Mouse (Mus musculus) brain, embryonic 18.5 days (tissue): ENCODE measurements at regions not wholly inside any gene's neighbourhood (a gene's known extent, or its start where the extent isn't known, plus 50 kb on each side); places are given as distances from the start of the nearest gene placed in this dataset.

Source experiments
- DNase-seq: peaks from one replicate; pipeline ENCODE4 v3.0.0-alpha.2; 2012; ENCODE audit warnings: low read depth, low spot score

DNA sequence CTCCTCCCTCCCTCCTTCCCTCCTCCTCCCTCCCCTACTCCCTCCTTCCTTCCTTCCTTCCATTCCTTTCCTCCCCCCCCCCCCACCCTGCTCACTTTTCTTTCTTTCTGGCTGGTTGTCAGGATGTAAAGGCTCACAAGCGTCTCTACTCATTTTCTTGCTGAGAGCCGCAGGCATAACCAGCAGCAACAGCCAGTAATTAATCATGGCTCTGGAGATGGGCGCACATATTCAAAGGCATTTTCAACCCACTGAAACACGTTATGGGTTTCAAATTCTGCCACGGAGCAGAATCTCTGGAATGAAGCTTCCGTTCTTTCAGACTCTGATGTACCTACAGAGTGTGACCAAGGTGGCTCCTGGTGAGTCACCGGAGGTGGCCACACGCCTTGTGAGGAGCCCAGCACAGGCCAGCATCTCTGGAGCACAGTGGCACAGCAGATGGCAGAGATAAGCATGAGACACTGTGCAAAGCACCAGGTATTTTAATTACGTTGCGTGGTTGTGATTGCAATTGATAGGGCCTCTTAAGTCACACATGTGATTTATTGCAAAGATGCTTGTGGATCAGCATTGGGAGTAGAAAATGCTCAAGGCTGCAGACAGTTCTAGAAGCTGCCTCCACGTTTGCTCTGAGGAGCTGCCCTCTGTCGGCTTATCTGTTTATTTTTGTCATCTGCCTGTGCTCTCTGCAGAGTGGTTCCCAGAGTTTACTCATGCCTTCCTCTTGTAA lies 236.0 kb downstream of the Mtx2 start:
- no peak for DNase-seq

DNA sequence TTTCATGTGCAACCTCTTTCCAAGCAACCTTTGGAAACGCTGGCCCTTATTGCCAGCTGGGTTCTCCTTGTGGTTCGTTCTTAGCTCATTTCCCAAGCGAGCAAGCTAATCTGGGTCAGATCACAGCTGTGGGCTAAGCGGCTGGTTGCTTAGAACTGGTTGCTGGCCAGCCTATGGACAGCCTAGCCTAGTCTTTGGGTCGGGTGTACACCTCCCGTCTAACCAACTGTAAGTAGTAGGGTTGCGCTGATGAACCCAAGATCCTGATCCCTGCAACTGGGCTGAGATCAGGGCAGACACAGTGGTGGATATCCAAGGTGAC lies 236.5 kb downstream of the Mtx2 start:
- DNase-seq = no peak

DNA sequence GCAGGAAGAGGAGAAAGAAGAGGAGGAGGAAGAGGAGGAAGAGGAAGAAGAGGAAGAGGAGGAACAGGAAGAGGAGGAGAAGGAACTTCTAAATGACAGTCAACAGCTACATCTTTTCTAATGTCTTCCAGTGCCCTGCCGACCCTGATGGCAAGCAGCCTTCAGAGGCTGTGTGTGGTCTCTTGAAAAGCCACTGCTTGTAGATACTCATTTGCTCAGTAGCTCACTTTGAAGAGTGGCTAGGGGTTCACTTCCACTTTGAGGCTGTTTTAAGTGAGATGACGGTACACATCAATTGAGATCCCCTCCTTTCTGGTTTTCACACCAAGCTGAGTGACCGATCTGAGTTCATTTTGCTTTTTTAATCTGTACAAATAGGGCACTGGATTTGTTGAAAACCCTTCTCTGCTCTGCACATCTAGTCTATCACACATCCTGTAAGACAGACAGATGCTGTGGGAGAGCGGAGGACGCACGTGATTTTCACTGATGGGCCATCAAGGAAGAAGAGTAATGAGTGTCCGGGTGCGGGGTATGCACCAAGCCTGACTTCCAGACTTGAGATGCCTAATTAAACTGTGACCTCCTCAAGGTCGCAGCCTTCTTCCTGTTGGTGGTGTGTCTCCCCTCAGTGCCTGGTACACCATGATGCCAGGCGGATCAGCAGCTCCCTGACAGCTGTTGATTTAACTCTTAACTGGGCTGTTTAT lies 239.0 kb downstream of the Mtx2 start:
- no peak for DNase-seq

DNA sequence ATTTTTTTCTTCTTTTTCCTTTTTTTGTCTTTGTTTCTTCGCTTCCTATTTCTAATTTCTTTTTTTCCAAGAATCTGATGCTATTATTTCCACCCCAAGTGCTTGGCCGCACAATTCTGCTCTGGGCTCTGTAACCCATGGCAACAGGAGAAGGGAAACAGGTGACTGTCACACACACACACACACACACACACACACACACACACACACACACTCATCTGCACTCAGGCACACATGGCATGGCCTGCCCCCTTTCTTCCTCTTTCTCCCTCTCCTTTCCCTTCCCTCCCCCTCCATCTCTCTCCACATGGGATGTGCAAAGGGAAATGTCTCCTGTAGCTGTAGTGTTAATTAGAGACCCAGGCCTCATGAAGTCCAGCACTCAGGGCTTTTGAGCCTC lies 239.7 kb downstream of the Mtx2 start:
- no peak for DNase-seq

DNA sequence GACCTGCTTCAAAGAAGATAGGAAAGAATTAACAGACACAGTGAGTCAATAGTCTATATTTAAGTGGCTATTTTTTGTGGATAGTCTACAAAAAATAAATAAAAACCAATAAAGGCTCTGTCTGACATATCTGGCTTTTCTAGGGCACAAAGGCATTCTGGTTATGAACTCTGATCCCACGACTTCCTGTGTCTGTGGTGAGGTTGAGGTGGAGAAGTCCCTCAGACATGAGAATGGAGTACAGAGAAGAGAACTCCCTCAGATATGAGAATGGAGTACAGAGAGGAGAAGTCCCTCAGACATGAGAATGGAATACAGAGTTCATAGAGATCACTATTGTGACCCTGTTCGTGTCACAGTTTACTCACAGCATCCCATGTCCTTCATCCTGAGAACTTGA lies 243.7 kb downstream of the Mtx2 start:
- DNase-seq = no peak

DNA sequence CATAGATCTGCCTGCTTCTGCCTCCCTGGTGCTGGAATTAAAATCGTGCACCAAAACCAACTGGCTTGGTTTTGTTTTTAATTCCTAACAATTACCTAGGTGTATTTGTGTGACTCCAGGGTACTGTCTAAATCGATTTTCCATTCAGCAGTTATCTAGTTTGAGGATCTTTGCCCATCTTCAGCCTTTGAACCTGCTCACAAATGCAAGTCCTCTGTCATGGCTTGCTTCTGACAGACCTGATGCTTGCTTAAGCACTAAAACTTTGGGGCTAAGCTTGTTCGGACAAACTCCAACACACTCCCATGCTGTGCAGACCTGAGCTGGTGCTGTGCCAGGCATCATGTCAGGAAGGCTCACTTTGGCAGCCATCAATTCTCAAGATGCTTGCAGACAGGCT lies 246.4 kb downstream of the Mtx2 start:
- DNase-seq = no peak

DNA sequence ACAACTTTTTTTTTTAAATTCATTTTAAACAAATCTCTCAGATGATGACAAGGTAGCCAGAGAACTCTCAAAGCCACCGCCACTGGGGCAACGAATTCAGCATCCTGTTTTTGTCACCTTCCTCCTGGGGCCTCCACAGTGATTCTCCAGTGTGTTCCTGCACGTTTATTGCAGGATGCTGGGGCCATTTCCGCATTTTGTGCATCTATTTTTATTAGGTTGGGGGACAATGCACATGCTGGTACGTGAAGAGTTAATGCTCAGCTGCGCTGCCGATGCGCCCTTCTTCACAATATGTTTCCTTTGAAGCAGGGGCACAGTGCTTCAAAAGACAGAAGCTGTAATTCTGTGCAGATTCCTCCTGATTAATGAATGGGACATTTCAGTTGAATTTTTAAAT lies 246.9 kb downstream of the Mtx2 start:
- no peak for DNase-seq

DNA sequence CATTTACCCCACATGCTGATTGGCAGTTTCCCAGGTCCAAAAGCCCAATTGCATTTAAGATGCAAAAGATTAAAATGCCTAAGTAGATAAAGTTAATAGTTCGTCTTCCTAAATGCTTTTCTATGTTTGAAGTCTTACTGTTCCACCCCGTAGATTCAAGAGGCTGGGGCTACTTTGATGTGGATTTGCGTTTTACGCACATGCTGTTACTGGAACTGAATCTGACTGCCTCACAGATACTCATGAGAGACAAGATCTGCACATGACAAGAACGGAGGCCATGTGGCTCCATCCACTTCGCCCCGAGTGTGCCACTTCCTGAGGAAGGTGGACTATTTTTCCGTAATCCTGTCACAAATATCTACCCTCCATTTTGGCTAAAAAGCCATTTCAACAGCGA lies 247.6 kb downstream of the Mtx2 start:
- no peak for DNase-seq

DNA sequence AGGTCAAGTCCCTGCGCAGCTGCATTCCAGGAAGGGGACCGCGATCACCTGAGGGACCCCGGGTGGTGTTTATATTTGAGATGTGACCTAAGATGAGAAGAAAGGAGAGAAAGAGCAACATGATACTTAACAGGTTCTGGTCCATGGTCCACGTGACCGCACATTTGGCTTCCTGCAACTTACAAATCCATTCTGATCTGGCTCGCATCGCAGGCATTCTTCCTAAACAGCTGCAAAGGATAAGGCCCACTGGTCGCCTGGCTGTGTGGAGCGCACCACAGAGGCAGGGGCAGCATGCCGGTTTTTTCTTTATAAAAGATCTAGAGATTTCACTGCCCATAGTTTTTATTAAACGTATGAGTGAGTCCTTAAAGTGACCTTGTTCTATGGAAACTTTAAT lies 261.6 kb downstream of the Mtx2 start:
- no peak for DNase-seq

DNA sequence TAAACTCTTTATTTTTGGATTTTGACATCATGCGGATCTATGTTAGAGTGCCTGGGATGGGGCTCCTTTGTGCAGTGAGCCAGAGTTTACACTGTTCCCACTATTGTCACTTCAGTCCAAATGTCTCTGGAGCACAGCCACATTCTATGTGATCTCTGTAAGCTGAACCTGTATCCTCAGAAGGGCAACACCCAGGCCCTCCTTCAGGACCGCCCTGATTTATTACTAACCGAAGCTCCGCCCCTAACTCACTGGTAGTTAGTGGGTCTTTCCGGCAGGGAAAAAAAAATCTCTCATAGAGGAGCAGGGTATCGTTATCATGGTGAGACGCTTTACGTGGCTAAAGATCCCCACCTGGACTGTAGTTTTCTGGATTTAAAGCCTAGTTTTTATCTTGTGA lies 263.6 kb downstream of the Mtx2 start:
- DNase-seq = no peak

DNA sequence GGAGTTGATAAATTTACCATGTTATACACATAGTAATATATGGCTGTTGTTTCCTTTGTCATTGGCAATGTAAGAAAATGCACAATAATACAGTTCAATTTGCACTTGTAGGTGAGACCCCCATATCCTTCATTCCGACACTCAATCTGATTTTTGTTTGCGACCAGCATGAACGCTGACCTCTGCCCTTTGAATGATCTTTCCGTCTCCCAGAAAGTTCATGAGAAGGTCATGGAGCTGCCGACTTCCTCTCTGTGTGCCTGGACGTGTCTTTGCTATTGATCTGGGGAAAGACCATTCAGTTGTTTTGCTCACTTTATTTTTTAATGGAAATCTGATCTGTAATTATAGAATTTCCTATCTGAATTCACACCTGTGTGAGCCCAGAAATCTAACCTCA lies 264.0 kb downstream of the Mtx2 start:
- no peak for DNase-seq

DNA sequence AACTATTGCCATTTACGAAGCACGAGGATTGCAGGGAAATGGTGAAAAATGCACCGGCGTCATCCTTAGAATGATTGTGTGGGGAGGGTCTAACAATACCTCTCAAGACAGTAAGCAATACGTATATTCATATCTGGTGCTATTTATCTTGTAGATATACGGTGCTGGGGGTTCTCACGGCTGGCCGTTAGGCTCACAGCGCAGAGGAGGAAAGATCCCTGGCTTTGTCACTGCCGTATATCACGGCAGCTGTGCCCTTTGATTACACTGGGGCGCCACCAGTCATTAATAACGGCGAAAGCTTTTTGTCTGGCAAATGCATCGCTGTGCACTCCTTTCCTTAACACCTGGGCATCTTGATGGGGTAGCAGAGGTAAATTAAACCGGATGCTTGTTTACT lies 264.8 kb downstream of the Mtx2 start:
- DNase-seq = no peak

DNA sequence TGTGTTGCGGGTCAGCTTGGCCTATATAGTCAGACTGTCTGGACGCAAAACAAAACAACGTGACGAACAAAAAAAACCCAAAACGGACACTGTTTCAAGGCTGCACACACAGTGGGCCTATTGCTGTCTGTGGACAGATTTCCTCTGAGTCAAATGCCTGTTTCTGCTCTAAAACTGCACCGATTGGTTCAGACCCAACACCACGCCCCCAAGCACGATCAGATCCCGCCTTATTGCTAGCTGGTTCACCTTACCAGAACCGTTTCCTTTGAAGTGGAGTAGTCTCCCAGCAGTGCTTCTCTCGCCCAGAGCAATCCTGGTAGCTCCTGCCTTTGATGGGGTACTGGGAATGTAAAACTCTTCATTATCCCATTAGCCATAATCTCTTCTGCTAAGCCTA lies 275.9 kb downstream of the Mtx2 start:
- no peak for DNase-seq

DNA sequence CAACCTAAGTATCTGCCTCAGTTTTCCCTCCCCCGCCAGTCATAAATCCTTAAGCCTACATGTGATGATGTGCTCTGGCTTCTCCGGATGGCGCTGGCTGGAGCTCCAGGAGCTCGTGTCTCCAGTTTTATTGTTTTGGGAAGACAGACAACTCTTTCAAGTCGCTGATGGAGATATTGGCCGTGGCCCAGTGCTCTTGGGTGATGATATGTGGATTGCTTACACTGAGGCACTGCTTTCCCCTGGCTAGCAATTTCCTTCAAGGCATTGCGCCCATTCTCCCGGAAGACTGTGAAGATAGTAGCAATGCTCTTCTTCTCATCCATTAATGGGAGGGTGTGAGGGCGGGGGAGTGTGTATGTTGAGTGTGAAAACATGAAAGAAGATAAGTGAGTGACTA lies 287.1 kb downstream of the Mtx2 start:
- no peak for DNase-seq

DNA sequence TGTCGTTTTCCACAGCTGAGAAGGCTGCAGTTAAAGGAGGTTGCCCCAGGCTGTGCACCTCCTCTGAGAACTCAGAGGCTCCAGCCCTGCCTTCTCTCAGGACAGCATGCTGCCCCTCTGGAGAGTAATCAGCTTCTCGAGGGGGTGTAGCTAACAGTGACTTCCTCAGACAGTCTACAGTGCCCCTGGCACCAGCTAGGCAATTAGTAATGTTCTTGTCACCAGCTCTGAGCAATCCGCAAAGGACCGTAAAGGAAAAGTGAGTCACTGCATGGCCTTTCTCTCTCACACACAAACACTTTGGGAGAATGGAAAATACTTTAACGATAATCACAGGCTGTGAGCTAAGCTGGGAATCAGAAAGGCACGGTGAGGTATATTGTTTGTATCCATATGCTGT lies 288.8 kb downstream of the Mtx2 start:
- DNase-seq = no peak

DNA sequence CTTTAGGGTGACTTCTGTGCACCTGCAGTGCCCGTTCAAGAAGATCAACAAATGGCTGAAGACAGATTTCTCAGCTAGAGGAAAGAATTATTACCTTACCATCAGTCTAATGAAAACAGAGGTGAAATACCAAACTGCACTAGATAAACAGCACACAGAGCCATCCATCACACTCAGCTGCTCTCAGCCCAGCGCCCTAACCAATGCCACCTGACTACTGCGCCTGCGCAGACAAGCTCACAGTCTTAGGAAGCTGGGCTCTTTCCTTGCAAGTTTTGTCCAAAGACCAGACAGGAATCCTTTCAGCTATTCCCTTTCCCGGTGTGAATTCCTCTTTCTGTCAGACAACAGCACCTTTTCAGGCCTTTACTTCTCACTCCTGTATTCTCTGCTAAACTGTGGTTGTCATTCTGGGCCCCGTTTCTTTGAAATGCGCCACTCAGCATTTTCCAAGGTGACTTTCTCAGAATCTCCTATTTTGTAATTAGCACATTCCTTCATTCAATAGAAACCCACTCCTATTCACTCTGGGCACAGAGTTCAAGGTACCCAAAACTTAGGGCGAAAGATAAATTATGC lies 292.8 kb downstream of the Mtx2 start:
- no peak for DNase-seq

DNA sequence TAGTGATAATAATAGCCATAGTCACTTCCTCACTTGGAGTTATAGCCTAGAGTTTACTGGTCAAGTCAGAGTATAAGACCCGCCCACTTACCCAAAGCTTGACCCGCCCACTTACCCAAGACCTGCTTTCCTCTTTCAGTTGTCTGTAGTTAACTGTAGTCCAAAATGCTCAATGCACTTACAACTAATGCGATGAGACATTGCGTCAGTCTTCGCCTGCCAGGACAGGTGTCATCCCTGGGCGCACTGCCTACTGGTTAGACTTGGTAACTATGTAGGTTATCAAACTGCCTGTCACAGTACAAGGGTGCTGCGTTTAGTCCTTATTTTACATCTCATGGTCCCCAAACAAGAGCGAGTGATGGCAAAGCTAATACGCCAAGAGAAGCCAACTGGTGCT lies 294.0 kb downstream of the Mtx2 start:
- no peak for DNase-seq

DNA sequence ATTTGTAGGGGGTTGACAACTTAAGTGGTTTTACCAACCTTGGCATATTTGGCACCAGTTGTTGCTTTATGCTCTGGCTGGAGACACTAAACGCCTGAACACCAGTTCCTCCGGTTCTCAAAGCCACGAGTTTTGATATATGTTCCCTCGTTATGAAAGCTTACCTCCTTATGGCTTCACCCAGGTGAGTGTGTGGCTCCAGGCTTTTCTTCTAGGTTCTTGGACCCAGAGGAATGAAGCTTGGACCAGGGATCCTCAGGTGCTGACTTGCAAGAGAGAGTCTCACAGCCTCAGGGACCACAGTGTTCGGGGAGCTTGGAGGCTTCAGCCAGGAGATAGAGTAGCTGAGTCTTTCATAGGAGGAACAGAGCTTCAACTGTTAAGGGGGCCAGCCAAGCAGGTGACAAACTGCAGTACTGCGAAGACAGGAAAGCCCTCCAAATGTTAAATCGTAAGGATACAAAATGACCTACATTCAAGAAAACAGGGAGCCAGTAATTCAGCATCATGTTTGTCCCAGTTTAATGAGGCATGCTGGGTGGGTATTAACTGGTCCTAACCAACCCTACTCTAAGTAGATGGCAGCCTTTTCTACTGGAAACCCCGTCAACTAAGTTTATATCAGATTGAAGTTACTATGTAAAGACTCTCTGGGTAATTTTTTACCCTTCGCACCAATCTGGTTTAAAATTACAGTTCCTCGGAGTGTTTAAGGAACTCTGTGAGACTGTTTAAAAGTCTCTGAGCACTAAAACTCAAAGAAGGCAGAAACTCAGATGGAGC lies 307.9 kb downstream of the Mtx2 start:
- no peak for DNase-seq

DNA sequence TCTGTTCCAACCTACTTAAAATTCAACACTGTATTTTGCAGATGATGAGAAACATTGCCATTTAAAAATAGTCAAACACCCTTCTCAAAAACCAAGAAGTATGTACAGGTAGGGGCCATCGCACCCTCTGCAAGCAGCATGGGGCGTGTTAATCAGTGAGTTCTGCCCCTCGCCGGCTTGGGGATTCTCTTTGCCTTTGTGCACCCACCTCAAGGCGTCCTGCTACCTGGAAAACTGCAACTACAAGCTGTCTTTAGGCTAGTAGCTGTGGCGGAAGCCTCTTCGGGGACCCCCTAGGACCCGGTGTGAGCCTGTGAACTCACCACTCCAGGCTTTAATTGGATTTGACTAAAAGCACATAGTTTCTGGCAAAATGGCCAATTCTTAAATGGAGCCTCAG lies 311.0 kb downstream of the Mtx2 start:
- DNase-seq = no peak

DNA sequence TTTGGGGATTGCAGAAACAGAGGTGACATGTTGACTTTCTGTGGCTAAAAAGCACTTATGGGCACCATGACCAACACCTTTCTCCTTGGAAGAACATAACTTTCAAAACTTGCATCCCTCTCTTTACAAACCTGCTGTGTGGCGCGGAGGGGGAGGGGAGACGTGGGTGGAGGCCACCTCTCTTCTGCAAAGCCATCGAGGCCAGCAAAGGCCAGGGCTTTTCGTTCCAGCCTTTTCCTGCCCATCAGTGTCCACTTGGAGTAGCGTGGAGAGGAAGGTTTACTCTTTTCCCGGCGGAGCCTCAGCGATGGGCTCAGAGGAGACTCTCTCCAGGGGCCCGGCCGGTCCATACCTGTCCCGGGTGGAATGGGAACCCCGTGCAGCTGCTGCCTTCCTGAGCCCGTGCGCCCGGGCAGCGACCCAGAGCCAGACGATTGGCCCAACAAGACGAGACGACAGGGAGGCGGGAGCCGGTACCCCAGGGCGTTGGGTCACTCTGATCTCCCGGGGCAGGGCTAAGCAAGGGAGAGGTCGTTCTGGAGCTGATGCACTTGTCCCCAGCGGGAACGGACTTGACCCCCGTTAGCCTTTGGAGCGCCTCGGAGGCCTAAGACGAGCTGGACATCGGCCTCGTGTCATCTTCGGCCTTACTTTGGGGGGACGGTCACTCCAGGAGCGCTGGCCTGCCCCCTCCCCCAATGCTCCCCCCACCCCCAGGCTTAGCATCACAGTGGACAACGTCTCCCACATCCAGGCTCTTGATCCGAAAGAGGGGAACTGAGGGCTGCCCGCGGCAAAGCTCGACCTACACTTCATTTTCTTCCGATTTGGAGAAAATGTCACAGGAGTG lies 311.8 kb downstream of the Mtx2 start:
- DNase-seq = no peak

DNA sequence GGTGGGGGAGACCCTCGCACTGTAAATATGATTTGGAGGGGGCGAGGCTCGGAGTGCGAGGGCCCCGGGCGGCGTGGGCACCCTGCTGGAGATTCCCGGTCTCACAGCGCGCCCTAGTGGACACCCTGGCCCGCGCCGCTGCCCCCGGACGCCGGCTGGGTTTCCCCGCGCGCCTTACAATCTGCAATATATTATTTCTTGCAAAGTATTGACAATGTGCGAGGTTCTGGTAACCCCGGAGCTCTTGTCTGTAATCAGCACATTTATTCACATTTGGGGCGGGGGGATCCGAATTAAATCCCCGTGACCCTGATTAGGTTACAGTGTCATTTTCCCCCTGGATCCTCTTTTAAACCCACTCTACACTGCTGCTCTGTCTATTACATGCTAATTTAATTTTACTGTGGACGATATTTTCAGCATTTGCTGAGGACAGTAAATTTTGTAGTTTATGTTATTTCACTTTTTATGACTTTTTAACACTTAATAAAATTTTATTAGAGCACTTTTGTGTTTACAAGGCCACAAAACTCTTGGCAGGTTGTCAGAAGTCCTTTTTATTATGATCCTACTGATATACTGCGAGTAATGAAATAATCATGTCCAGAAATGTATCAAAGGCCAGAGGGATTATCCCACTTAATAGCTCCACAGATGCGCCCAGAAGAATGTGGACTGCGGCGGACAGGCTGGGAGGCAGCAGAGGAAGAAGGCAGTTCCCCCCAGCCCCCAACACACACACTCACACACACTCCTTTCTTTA lies 312.6 kb downstream of the Mtx2 start:
- DNase-seq = no peak
